ENCODE assay signal across 23 mouse cellular contexts in the genomic region with DNA sequence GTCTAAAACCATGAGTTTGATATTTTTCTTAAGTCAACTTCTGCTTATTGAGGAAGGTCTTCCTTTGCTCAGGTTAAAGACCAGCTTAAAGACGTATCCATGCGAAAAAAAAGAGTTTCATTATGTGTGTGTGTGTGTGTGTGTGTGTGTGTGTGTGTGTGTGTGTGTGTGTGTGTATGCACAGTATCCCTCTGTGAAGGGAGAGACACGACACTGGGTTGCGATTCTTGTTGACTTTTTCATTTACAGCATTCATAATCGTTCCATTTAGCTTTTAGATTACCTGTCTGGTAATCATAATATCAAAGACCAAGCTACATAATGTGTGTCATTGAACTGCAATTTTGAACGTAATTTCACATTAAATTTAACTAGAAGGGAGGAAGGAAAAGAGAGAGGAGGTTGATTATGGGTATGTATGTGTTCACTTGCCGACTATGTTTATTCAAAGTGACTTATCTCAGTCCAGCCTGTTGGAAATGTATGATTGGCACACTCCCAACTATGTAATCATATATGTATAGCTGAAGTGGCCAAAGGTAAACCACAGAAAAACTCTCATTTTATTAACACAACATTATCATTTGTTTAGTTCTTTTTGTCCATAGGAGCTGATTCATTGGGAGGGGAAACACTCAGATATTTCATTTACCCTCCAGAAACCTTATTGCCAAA.
DNase-seq lines count a peak whose midpoint lies in the region; ATAC-seq and TF ChIP-seq lines count a peak whose summit lies in the region.
"Had no signal": no experiment of that assay in that cellular context is flagged by ENCODE, and none has a peak within 500 bp of the region (broad histone marks: within the 10 kb centered on the region; RNA-seq: fewer than 3 reads in every experiment).

No protein-coding gene starts in this region.

- no peak overlapping the region for H3K9ac ChIP-seq in lung, embryonic 14.5 days
- no peak overlapping the region for H3K9ac ChIP-seq in lung, postnatal 0 days (replicated peaks; ENCODE audit: low read depth)
- H3K9ac ChIP-seq in stomach, embryonic 16.5 days (ENCODE audit: low read length), result no peak overlapping the region
- H3K9ac ChIP-seq: embryonic facial prominence, embryonic 12.5 days; forebrain, embryonic 13.5 days; forebrain, embryonic 15.5 days had no signal

- no peaks in the 10 kb centered on the region for H3K36me3 ChIP-seq in lung, embryonic 14.5 days (ENCODE audit: insufficient read depth)
- no peaks in the 10 kb centered on the region for H3K36me3 ChIP-seq in lung, postnatal 0 days (ENCODE audit: insufficient read depth, low read length)
- no peaks in the 10 kb centered on the region for H3K36me3 ChIP-seq in stomach, embryonic 16.5 days (ENCODE audit: control insufficient read depth, insufficient read depth, low read length)
- H3K36me3 ChIP-seq: embryonic facial prominence, embryonic 10.5 days; embryonic facial prominence, embryonic 12.5 days; forebrain, embryonic 15.5 days; G1E had no signal

- no peak for TF ChIP-seq CTCF in lung, embryonic 14.5 days (IDR thresholded peaks at IDR 0.05; ENCODE audit: low read depth)
- no peak for TF ChIP-seq CTCF in lung, postnatal 0 days (IDR thresholded peaks at IDR 0.05)

- H3K4me1 ChIP-seq in lung, embryonic 14.5 days (ENCODE audit: insufficient read depth), result no peaks in the 10 kb centered on the region
- no peaks in the 10 kb centered on the region for H3K4me1 ChIP-seq in lung, postnatal 0 days (ENCODE audit: insufficient read depth, low read depth, low read length)
- no peaks in the 10 kb centered on the region for H3K4me1 ChIP-seq in stomach, embryonic 16.5 days (ENCODE audit: control insufficient read depth, insufficient read depth, low read length)
- H3K4me1 ChIP-seq: embryonic facial prominence, embryonic 10.5 days; embryonic facial prominence, embryonic 12.5 days; forebrain, embryonic 13.5 days; forebrain, embryonic 15.5 days had no signal

- H3K27ac ChIP-seq in lung, embryonic 14.5 days (ENCODE audit: low read depth), result no peak overlapping the region
- H3K27ac ChIP-seq in lung, postnatal 0 days (ENCODE audit: low read length), result no peak overlapping the region
- H3K27ac ChIP-seq in stomach, embryonic 16.5 days (ENCODE audit: low read length), result no peak overlapping the region
- H3K27ac ChIP-seq: embryonic facial prominence, embryonic 10.5 days; embryonic facial prominence, embryonic 12.5 days; forebrain, embryonic 13.5 days; forebrain, embryonic 15.5 days had no signal

- no peak for TF ChIP-seq EP300 in lung, postnatal 0 days (IDR thresholded peaks at IDR 0.05)

- no peaks in the 10 kb centered on the region for H3K27me3 ChIP-seq in lung, embryonic 14.5 days (ENCODE audit: insufficient read depth, low read length)
- no peaks in the 10 kb centered on the region for H3K27me3 ChIP-seq in lung, postnatal 0 days (replicated peaks; ENCODE audit: insufficient read depth, low read length)
- H3K27me3 ChIP-seq in stomach, embryonic 16.5 days (ENCODE audit: control insufficient read depth, insufficient read depth, low read length), result no peaks in the 10 kb centered on the region
- H3K27me3 ChIP-seq: CH12.LX; embryonic facial prominence, embryonic 12.5 days; forebrain, embryonic 13.5 days; forebrain, embryonic 15.5 days; Patski had no signal

- 65% methylated on average over 7 of the region's 7 CpGs for WGBS in lung, embryonic 14.5 days
- 65% methylated on average over 7 of the region's 7 CpGs for WGBS in lung, postnatal 0 days
- WGBS in stomach, embryonic 16.5 days, result 61% methylated on average over 7 of the region's 7 CpGs

- H3K4me3 ChIP-seq in lung, embryonic 14.5 days (ENCODE audit: low read depth, low read length), result no peak overlapping the region
- H3K4me3 ChIP-seq in lung, postnatal 0 days (ENCODE audit: low read depth, low read length), result no peak overlapping the region
- H3K4me3 ChIP-seq in stomach, embryonic 16.5 days (replicated peaks; ENCODE audit: low read length), result no peak overlapping the region
- H3K4me3 ChIP-seq: embryonic facial prominence, embryonic 10.5 days; embryonic facial prominence, embryonic 12.5 days; forebrain, embryonic 13.5 days; forebrain, embryonic 15.5 days had no signal

- no peaks in the 10 kb centered on the region for H3K9me3 ChIP-seq in lung, embryonic 14.5 days (ENCODE audit: low read depth, low read length)
- H3K9me3 ChIP-seq in lung, postnatal 0 days (ENCODE audit: low read length), result no peaks in the 10 kb centered on the region
- no peaks in the 10 kb centered on the region for H3K9me3 ChIP-seq in stomach, embryonic 16.5 days (replicated peaks; ENCODE audit: control insufficient read depth, low read length)
- H3K9me3 ChIP-seq: embryonic facial prominence, embryonic 10.5 days; embryonic facial prominence, embryonic 12.5 days; forebrain, embryonic 13.5 days; forebrain, embryonic 15.5 days; G1E had no signal

- ATAC-seq in lung, embryonic 14.5 days (ENCODE audit: insufficient read depth), result no peak
- ATAC-seq in lung, postnatal 0 days, result no peak
- ATAC-seq in stomach, embryonic 16.5 days (ENCODE audit: insufficient read depth, low FRiP score), result peak; percentile 90
- ATAC-seq: activated CD4-positive, CD25-positive, alpha-beta regulatory T cell, adult 4 months; CD4-positive, CD25-positive, alpha-beta regulatory T cell, adult 4 months; forebrain, embryonic 13.5 days; forebrain, embryonic 15.5 days; Patski had no signal

- H3K4me2 ChIP-seq in lung, embryonic 14.5 days, result no peak overlapping the region
- H3K4me2 ChIP-seq in lung, postnatal 0 days (replicated peaks; ENCODE audit: low read depth, low read length), result no peak overlapping the region
- H3K4me2 ChIP-seq in stomach, embryonic 16.5 days (ENCODE audit: low read depth, low read length), result no peak overlapping the region
- H3K4me2 ChIP-seq: embryonic facial prominence, embryonic 12.5 days; forebrain, embryonic 13.5 days; forebrain, embryonic 15.5 days had no signal

- DNase-seq in lung, embryonic 14.5 days, result peak; percentile 13
- no peak for DNase-seq in lung, postnatal 0 days (ENCODE audit: low spot score)
- no peak for DNase-seq in urinary bladder, adult 18-20 months (ENCODE audit: low spot score in 2 of 2)
- DNase-seq in thymus, postnatal 14 days, result no peak
- DNase-seq: adrenal gland, adult 8-10 months; adrenal gland, postnatal 14 days; adrenal gland, postnatal 36 days; B cell, adult 2 months; cerebellum, adult 11-12 months; cerebellum, adult 2 months; cerebellum, adult 9-10 months; cerebellum, postnatal 10 days; cerebellum, postnatal 25 days had no signal
